Mouse (Mus musculus) embryo, embryonic 11 days (tissue): ENCODE measurements at regions not wholly inside any gene's neighbourhood (a gene's known extent, or its start where the extent isn't known, plus 50 kb on each side); places are given as distances from the start of the nearest gene placed in this dataset.
A peak's percentile ranks its signal among the peaks of the same experiment; 100 is the strongest.

ENCODE experiments used
- DNase-seq: peaks from one replicate; pipeline ENCODE4 v3.0.0-alpha.2; 2015

DNA sequence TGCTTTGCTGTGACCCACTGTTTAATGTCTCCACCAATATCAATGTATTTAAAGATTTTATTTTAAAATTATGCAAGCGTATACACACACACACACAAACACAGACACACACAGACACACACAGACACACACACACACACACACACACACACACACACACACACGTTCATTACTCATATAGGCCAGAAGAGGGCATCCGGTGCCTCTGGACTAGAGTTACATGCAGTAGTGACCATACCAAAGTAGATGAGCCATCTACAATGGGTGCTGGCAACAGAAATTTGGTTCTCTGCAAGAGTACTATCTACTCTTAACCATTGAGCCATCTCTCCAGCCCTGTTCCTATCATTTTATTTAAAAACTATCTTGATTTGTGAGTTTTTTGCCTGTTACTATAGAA, 130.2 kb upstream of the Fstl4 start:
- no peak for DNase-seq

DNA sequence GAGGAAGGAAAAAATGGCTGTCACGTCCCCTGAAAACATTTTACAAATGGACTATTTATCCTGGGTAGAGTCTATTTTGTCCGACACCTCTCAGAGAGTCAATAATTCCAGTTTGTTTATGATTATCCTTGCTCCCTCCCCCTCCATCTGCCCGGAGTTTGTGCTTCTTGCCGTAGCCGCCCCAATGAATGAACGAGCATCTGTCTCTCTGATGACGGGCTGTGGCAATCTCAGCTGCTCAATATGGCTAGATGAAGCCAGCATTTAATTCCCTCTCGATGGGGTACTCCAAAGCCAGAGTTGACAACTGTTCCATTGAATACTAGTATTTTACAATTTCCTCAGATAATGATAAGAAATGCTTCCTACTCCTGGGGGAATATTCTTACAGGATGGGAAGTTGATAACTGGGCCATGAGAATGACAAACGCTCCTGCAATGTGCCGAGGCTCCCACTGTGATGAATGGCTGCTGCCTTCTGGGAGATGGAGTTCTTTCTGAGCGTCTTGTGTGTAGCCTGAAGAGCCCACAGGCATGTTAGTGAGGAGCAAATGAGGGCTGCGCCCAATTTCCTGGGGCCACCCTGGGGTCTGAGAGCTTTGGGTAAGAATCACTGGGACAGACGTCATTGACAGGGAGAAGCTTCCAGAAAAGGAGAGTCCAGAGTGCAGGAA, 128.6 kb upstream of the Fstl4 start:
- DNase-seq = no peak

DNA sequence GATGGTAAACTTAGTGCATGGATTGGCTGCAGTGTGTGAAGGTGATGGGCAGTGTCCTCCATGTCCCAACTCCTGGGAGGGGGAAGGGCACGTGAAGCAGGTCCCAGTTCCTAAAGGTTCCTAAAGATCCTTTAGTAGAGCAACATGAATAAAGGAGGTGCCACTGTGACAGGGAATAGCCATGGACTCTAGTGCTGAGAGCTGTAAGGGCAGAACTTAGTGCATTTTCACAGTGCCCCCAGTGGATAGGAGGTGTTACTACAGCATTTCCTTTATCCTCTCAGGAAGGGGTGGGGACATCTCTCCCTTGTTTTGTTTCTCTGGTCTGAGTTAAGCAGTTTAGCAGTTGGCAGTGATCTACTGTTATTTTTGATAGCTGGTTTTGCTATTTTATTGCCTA, 125.5 kb upstream of the Fstl4 start:
- no peak for DNase-seq

DNA sequence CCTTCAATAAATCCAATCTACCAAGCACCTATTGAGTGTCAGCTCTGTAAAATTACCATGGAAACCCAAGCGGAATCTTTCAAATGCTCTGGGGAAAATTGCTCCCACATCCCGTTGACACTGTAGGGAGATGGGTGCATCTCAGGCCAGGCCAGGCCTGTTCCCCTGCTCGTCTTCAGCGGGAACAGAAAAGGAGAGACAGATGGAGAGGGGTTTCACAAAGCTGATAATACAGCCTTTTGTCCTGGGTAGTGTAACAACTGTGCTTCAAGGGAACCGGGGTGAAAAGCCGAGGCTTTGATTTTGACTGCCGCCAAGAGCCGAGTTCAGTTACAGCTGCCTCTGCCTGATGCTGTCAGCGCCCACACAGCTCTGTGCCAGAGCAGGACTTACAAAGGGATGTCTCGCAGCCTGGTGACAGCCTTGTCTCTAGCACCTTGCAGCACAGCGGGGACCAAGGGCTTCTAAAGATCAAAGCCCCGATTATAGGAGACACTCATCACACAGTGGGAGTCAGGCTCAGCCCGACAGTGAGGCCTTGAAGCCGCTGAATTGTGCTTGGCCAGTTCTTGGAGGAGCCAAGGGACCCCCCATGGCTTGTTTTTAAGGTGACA, 122.6 kb upstream of the Fstl4 start:
- peak; percentile 50 for DNase-seq

DNA sequence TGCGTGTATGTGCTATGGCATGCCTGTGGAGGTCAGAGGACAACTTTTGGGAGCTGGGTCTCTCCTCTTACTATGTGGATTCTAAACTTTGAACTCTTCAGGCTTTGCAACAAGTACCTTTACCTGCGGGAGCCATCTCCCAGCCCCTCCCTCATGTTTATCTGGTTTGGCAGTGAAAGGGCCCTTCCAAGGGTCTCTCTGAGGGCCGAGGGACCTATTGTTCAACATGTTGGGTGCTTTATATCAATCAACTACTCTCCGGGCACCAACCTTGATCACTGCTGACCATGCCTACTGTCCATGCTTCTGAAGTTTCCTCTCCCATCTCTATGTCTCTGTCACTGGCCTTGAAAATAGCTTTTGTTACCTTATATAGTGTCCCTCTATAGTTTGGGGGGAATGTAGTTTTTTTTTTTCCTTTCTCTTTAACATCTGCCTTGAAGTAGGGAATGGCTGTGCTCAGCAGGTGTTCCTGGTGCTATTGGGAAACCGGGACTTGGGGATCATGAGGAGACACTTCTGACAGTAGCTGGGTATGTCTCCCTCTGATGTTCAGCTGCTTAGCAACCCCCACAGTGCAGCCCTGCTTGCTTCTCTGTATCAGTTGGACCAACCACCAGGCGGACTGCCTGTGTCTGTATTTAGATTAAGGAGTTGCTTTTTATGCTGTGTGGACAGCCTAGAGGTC, 120.2 kb upstream of the Fstl4 start:
- DNase-seq = no peak

DNA sequence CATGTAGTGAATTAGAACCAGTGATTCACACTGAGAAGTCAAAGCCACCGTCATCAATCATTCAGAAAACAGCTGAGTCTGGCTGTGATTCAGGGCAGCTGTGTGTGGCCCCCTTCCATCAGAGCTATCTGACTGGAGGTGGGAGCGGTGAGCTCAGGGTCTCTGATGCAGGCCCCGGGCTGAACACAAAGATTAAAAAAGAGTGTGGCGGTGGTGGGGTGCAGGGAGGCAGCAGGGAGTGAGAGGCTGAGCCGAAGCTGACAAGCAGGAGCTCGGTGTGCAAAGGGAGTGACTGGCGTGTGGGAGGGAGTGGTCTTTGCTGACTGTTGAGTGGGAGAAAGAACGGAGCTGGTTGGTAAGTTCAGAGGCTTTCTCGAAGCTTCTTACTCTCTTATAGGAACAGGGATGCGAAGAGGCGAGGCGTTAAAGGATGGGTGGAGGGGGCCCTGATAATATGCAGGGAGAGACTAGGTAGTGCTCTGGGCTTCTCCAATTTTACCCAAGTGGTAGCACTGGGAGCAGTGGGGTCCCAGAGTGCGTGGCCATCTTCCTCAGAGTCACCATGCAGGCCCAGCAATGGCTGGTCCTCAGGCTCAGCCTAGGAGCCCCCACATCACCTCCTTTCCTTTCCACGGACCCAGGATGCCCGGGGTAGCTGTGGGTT, 116.1 kb upstream of the Fstl4 start:
- DNase-seq = peak; percentile 68

DNA sequence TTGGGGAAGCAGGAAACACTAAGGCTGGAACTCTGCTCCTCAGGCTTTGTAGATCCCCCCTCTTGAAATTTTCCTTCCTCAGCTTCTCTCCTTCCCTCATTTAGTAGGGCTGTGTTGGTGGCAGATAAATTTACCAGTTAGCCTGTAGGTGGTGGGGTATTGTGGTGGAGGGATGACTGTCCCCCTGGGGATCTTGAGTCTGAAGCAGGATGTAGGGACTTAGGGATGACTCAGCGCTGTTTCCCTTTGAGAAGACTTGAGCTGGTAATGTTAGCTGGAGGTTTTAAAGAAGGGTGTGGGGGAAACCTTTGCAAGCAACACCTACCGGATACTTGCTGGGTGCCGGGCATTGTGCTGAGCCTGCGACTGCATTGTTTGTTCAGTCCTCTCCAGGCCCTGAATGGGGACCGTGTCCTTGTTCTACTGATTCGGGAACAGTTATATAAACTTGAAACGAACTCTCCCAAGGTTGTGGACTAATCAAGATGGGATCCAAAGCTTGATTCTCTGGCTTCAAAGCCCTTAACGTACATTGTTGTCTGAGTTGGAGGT, 115.5 kb upstream of the Fstl4 start:
- no peak for DNase-seq

DNA sequence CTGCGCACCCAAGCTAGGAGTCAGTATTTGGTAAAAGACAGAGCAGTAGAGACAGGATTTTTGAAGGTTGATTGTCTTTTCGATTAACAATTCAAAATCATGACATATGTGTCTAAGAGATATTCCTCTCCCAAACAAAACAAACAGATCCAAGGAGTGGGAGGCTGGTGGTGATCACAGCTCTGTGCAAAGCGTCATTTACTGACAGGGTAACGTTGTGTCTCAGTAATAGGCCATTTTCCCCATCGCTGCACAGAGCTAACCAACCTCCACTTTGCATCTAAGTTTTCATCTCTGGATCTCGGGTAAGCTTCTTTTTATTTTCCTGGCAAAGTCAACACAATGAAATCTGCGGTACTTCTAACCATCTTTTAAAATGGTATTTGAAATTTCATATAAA, 109.8 kb upstream of the Fstl4 start:
- DNase-seq = no peak

DNA sequence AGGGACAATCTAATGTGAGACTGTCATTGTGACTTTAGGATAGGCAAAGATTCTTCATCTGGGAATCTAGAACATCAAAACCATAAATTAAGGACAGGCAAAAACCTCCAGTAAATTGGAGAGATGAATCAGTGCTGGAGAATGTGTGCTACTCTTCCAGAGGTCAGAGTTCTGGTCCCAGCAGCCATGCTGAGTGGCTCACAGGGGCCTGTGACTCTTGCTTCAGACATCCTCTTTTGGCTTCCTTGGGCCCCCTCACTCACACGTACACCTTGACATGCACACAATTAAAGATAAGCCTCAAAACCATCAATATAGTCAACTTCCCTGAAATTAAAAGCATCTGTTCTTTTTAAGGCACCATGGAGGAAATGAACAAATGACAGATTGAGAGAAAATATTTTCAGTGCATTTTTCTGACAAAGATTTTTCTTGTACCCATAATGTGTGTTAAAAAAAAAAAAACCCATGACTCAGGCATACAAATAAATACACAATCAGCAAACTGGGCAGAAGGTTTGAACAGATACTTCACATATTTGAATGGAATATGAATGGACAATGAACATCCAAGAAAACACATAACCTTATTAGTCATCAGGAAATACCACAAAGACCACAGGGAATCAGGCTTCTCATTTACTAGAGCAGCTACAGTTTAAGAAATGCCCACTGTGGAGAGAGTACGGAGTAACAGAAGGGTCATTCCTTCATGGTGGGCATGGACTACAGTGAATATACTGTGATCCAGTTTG, 108.5 kb upstream of the Fstl4 start:
- DNase-seq = no peak

DNA sequence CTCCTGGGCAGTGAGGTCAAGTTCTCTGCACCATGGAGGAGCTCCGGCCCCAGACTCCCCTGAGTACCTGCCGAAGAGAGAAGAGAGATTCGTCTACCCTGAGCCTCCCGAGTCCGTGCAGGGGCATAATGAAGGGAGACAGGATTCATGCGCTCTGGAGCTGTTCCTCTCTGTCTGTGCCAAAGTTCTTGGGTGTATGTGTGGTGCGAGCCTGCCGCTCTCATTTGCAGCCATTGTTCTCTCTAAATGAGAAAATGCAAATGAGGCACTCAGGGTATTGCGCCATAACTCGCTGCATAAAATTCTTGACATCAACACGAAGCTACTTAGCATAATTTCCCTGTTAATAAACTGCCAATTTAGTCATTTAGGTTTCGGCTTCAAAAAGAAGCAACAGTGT, 103.2 kb upstream of the Fstl4 start:
- no peak for DNase-seq

DNA sequence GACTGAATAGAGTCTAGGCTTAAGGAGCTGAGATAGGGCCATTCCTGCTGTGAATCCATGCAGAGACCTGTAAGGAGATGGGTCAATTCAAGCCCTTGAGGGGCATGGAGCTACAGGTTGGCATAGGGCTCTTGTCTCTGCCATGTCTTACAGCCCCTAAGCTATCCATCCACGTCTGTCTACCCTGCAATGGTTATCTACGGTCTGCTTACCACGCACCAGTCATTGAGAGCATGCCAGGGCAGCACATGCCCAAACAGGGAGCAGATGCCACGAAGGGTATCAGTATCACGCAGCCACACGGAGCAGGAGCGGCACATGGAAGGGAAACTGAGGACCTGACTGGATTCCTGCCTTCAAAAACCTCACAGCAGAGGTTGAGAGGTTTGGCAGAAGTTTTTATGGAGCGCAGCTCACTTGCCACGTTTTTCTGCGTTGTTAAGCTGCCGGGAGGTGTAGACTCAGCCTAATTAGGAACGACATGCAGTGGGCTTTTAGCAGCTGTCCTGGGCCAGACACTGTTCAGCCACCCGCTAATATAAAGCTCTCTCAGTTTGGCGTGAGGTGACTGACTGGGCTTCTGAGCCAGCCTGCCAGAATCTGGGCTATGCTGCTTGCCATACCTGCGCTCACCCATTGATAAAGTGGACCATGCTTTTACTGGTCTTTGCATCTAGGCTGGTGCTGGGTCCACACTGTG, 102.4 kb upstream of the Fstl4 start:
- DNase-seq = no peak

DNA sequence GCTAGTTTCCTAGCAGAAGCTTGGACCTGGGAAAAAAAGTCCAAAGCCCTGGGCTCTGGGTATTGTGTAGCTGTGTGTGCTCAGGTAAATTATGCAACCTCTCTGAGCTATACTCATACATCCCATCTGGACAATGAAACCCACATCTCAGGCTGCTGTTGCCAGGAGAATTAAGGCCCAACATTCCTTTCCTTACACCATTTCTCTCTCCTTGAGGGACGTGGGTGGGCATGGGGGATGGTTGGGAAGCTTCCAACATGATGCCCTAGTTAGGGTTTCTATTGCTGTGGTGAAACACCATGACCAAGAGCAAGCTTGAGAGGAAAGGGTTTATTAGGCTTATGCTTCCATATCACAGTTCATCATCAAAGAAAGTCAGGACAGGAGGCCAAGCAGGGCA, 99.1 kb upstream of the Fstl4 start:
- no peak for DNase-seq

DNA sequence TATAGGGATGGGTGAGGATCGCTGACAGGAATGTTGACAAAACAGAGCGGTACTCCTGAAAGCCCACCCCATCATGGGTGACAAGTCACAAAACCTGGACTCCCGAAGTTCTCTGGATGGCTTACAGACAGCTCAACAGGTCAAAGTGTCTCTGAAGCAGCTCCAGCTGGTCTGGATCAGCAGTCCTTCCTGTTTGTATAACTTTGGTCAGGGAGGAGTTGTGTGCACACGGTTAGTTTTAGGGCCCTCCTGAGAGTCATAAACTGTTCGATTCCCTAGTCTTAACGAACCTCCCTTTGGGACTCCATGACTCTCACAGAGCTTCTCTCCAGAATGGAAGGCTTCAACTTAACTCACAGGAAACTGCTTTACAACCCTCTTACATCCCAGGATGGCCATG, 89.4 kb upstream of the Fstl4 start:
- peak; percentile 16 for DNase-seq

DNA sequence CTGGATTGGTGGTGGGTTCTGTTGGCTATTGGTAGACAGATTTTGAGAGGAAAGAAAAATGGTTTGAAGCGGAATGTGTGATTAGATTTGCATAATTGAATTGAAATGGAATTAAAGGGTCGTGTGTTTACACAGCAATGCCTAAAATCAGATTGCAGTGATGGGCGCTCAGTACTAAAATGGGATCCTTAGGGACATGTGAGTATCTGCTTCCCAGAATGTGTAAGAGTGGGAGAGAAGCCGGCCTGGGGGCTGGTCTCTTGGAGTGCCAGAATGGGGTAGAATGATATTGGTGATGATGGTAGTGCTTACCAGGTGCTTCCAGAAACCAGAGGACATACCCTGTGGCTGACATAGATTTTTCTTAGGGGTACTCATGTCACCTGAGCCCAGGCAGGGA, 86.2 kb upstream of the Fstl4 start:
- no peak for DNase-seq

DNA sequence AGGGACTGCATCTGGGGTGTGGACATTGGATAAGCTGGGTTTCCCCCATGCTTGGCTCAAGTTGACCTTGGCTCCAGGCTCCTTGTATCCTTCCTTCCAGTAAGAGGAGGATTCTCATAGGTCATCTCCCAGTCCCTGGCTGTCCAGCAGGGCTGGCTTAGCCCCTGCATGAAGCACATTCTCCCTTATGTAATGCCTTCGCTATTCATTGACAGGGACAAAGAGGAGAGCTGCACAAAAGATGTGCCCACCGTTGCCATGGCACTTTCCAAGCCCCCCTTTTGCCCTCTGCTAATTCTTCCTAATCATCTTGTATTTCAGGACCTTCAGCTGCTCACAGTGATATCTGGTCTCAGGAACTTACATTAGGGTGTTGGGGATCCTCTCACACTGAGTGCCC, 79.0 kb upstream of the Fstl4 start:
- no peak for DNase-seq

DNA sequence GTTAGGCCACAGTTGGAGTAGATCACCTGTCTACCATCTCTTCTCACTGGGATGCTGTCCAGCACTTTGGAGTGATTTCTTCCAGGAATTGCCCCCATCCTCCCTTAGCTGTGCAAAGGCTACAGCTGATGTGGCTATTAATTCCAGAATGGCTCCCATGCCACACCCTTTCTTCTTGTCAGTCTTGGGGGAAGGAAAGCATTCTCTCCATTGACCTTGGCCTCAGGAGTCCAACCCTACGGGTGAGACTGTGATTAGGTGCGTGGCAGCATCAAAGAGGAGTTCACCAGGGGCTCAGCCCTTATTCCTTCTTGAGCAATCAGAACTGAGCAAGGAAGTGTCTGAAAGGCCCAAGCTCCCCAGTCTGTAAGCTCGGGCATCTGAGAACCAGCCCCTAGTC, 71.7 kb upstream of the Fstl4 start:
- no peak for DNase-seq

DNA sequence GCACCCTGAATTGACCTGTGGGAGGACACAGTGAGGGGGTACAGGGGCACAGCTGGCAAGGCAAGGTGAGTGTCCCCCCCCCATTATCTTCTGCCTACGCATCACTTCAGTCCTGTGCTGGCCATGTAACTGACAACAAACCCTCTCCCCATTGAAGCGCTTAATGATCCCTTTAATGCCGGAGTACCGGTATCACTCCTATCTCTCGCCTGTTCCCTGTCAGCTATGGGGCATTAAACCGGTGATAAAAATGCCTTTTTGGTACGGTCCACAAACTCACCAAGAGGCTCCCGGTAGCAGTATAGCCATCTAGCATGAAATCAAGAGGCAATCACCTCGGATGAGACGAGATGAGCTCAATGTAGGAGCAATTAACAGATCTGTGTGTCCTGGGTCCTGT, 62.8 kb upstream of the Fstl4 start:
- no peak for DNase-seq

DNA sequence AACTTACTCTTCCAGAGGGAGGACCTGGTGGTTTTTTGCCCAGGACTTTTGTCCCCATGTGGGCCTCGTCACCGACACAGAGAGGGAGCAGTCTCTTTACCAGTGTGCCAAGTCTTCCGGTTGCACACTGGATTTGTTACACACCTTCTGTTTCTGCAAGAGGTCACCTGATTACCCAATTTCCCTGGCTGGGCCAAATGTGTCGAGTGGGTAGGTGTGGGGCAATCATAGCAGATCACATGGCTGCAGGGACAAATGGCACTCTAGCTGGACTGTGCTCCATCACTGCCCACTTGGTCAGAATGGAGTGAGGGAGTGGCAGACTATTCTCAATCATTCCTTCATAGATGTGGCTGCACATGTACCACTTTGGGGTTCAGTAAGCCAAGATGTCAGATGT, 61.0 kb upstream of the Fstl4 start:
- no peak for DNase-seq
